Mouse (Mus musculus): Measurements from ENCODE around the gene Wbp1.

GRCm38 (mm10) chr6:83070311-83071219 is 50.8 kb downstream of the Wbp1 start:
- no peak for TF ChIP-seq GATA1 (IDR thresholded peaks at IDR 0.05; ENCODE audit: borderline replicate concordance, low read length)
- TF ChIP-seq FLI1 (IDR thresholded peaks at IDR 0.05; ENCODE audit: low read length), result no peak

All from megakaryocyte, embryonic 14.5 days (primary cell).